Mouse (Mus musculus): ENCODE data around the gene Srrm1. TPM values are rescaled to one million over a fixed set of nuclear protein-coding genes. Genes with fewer than 3 reads are reported as not detected.

Srrm1 gene
- 25.2 and 39.3 TPM in 2 replicates for polyA plus RNA-seq (2012; rRNA removed; ENCODE audit: low replicate concordance)

DNA sequence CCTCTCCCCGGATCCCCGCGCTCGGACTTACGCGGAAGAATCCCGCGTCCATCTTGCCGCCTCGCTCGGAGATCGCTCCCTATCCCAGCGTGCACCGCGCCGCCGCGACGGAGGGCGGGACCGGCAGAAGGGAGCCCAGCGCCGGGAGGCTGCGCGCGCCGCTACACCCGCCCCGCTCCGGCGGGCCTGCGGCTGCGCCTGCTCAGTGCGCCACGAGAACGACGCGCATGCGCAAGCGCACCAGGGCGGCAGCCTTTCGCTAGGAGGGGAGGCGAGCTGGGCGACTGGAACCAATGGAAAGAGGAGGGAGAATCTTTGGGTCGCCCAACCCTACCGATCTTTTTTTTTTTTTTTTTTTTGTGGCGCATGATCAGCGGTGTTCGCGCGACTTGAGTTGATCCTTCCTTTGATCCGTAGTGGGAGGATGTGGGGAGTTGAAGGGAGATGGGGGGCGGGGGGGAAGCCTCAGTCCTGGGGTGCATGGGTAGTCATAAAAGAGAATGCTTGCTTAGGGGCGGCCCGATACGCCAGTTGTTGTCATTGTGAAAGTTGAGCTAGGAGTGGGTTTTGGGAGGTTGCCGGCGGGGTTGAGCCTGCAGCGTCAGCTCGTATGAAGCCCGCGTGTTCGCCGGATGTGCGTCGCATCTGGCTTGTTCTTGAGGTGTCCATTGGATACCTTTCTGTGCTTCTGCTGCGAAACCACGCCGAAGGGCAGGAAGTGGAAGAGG lies at the start of gene Srrm1:
Gene Srrm1, minus strand, starts transcription at position 256 of the 728 bp plus-strand sequence.

GRCm38 (mm10) chr4:135397991-135398390 lies 44.9 kb upstream of the Srrm1 start, which contains the start of gene Ncmap:
TSS of gene Ncmap (minus strand) at chr4:135398227.

GRCm38 (mm10) chr4:135272640-135273306 lies 80.3 kb downstream of the Srrm1 start, which contains the start of gene Clic4:
TSS of gene Clic4 (minus strand) at chr4:135272814.

Other genes starting within 250 kb of the Srrm1 start
- gene Runx3, start 232.7 kb downstream of the Srrm1 start, polyA plus RNA-seq (2012; rRNA removed; ENCODE audit: low replicate concordance) = 0.27 and 1.4 TPM in 2 replicates
- 128 and 149 TPM in 2 replicates for gene Clic4, start 80.5 kb downstream of the Srrm1 start, polyA plus RNA-seq (2012; rRNA removed; ENCODE audit: low replicate concordance)
- 1.3 and 2.5 TPM in 2 replicates for gene Ncmap, start 44.9 kb upstream of the Srrm1 start, polyA plus RNA-seq (2012; rRNA removed; ENCODE audit: low replicate concordance)
- 12.4 and 21.7 TPM in 2 replicates for gene Rcan3, start 80.5 kb upstream of the Srrm1 start, polyA plus RNA-seq (2012; rRNA removed; ENCODE audit: low replicate concordance)
- gene Stpg1, start 141.5 kb upstream of the Srrm1 start, polyA plus RNA-seq (2012; rRNA removed; ENCODE audit: low replicate concordance) = 0.16 TPM in 1 of 2 replicates, not detected in the other
- gene Nipal3, start 141.7 kb upstream of the Srrm1 start, polyA plus RNA-seq (2012; rRNA removed; ENCODE audit: low replicate concordance) = 10.5 and 25.0 TPM in 2 replicates
- 0.63 TPM in 1 of 2 replicates, not detected in the other for gene Grhl3, start 220.3 kb upstream of the Srrm1 start, polyA plus RNA-seq (2012; rRNA removed; ENCODE audit: low replicate concordance)